ENCODE assay signal across 9 mouse cellular contexts in the genomic region with DNA sequence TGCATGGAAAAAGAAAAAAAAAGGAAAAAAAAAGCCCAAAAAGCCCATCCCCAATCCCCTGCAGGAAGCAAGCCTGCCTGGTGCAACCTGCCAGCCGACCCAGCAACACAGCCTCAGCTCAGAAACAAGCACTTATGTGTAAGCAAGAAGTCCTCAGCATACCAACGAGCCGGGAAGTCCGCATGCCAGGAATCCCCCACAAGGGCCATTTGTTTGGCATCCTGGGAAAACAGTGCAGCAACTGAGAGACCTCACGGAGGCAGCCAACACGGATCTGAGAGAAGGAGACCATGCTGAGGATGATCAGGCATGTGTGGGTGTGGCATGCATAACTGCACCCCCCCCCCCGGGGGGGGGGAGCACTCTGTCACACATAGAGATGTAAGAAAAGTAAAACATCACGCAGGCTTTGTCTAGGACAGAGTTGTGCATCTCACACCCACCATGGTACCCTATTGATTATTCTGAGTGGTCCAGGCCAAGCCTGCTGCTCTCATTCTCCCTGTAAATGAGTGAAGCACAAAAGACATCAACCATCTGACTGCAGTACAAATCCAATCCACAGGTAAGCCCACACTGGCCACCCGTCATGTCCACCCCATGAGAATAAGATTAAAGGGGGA. TPM values are rescaled to one million over a fixed set of nuclear protein-coding genes. Genes with fewer than 3 reads are reported as not detected.
DNase-seq lines count a peak whose midpoint lies in the region; ATAC-seq lines count a peak whose summit lies in the region.
"Had no signal": no experiment of that assay in that cellular context is flagged by ENCODE, and none has a peak within 500 bp of the region (broad histone marks: within the 10 kb centered on the region; RNA-seq: fewer than 3 reads in every experiment).

No protein-coding gene starts in this region.

- H3K36me3 ChIP-seq in hindbrain, embryonic 16.5 days (ENCODE audit: control insufficient read depth, insufficient read depth, low read length) = no peaks in the 10 kb centered on the region
- no peaks in the 10 kb centered on the region for H3K36me3 ChIP-seq in limb, embryonic 15.5 days

- no peak overlapping the region for H3K4me2 ChIP-seq in hindbrain, embryonic 16.5 days (ENCODE audit: low read length)
- H3K4me2 ChIP-seq in limb, embryonic 15.5 days = no peak overlapping the region

- H3K27me3 ChIP-seq in hindbrain, embryonic 16.5 days (replicated peaks; ENCODE audit: control insufficient read depth, insufficient read depth, low read length) = no peaks in the 10 kb centered on the region
- no peaks in the 10 kb centered on the region for H3K27me3 ChIP-seq in limb, embryonic 15.5 days

- H3K27ac ChIP-seq in hindbrain, embryonic 16.5 days (ENCODE audit: low read depth, low read length) = peak overlapping the region; percentile 77
- H3K27ac ChIP-seq in limb, embryonic 15.5 days = no peak overlapping the region

- no peaks in the 10 kb centered on the region for H3K9me3 ChIP-seq in hindbrain, embryonic 16.5 days (ENCODE audit: control insufficient read depth, low read length)
- H3K9me3 ChIP-seq in limb, embryonic 15.5 days = no peaks in the 10 kb centered on the region

- peaks cover 22% of the 10 kb centered on the region for H3K4me1 ChIP-seq in hindbrain, embryonic 16.5 days (ENCODE audit: control insufficient read depth, insufficient read depth, low read depth, low read length)
- peaks cover 7% of the 10 kb centered on the region for H3K4me1 ChIP-seq in limb, embryonic 15.5 days

- DNase-seq in cerebellum, adult 11-12 months = peak; percentile 37
- no peak for DNase-seq in cerebellum, adult 11 months
- DNase-seq in right cerebral cortex, adult 18-20 months = peak; percentile 29
- DNase-seq in embryo, embryonic 10 days (ENCODE audit: low spot score) = no peak
- DNase-seq: kidney, postnatal 10 days had no signal

- no peak overlapping the region for H3K9ac ChIP-seq in hindbrain, embryonic 16.5 days (ENCODE audit: low read depth, low read length)
- H3K9ac ChIP-seq in limb, embryonic 15.5 days = no peak overlapping the region

- no peak overlapping the region for H3K4me3 ChIP-seq in hindbrain, embryonic 16.5 days (ENCODE audit: low read length)
- H3K4me3 ChIP-seq in limb, embryonic 15.5 days = no peak overlapping the region

- ATAC-seq in hindbrain, embryonic 16.5 days = peak; percentile 88
- 0 out of 2 replicates have a peak, but pooled peaks have one; percentile 35 for ATAC-seq in limb, embryonic 15.5 days (ENCODE audit: insufficient number of reproducible peaks, low FRiP score, low TSS enrichment, low read depth)
- no peak for ATAC-seq in erythroblast, adult 5-6 weeks (replicated peaks; ENCODE audit: low FRiP score, poor library complexity, severe bottlenecking)
- ATAC-seq in inflammation-experienced regulatory T-cells, adult 6 months = no peak

- 29% methylated on average over 9 of the region's 9 CpGs for WGBS in hindbrain, embryonic 16.5 days
- 31% methylated on average over 9 of the region's 9 CpGs for WGBS in limb, embryonic 15.5 days

RNA-seq across cellular contexts. Expression of a gene that starts 24.4 kb away (rescaled TPM):
- 11.5 and 12.1 TPM in 2 replicates for polyA plus RNA-seq in hindbrain, embryonic 16.5 days (2015; fragmentation: Nextera tagmentation; extraction: Ambion mirVana)
- polyA plus RNA-seq in limb, embryonic 15.5 days (2015; fragmentation: Nextera tagmentation; extraction: Ambion mirVana) = 0.93 and 1.9 TPM in 2 replicates
- not detected in 2 replicates for total RNA-seq in erythroblast, adult 5-6 weeks (2015; ENCODE audit: low replicate concordance)
- under 0.01 TPM in 1 of 2 replicates, not detected in the other for total RNA-seq in erythroblast, adult 5-6 weeks (2017; ENCODE audit: low replicate concordance)
- polyA plus RNA-seq in inflammation-experienced regulatory T-cells, adult 6 months (2017; shearing (Covaris generic)) = not detected

Comparison
In these comparisons a context has a peak if more than half of its experiments do, and no peak if none do; other contexts are left out.
1. DNase-seq: peak in cerebellum, adult 11-12 months (single experiment) and right cerebral cortex, adult 18-20 months (single experiment); none in cerebellum, adult 11 months (single experiment) and embryo, embryonic 10 days (single experiment).
2. ATAC-seq: peak in hindbrain, embryonic 16.5 days (single experiment) and limb, embryonic 15.5 days (single experiment); none in erythroblast, adult 5-6 weeks (single experiment) and inflammation-experienced regulatory T-cells, adult 6 months (single experiment).